Mouse (Mus musculus): ENCODE results near the gene Cdpf1. TPM values are rescaled to one million over a fixed set of nuclear protein-coding genes. Genes with fewer than 3 reads are reported as not detected.

Gene Cdpf1
- polyA plus RNA-seq, 1 experiment from 2014 or later = 43.1 TPM

- no peak overlapping the region for H3K9ac ChIP-seq (ENCODE audit: low read depth, low read length)
- no peaks in the 10 kb centered on the region for H3K36me3 ChIP-seq (ENCODE audit: control insufficient read depth, insufficient read depth, low read length)
- no peaks in the 10 kb centered on the region for H3K27me3 ChIP-seq (replicated peaks; ENCODE audit: control insufficient read depth, insufficient read depth, low read length)
- H3K9me3 ChIP-seq (ENCODE audit: control insufficient read depth, low read length) = no peaks in the 10 kb centered on the region
- no peak overlapping the region for H3K4me3 ChIP-seq (ENCODE audit: low read depth, low read length)
- DNase-seq (ENCODE audit: low spot score) = no peak
- H3K4me2 ChIP-seq = no peak overlapping the region
- WGBS = 50% methylated on average over 3 of the region's 3 CpGs
- H3K4me1 ChIP-seq (replicated peaks; ENCODE audit: control insufficient read depth, insufficient read depth, low read length) = peaks cover 7% of the 10 kb centered on the region
- H3K27ac ChIP-seq (ENCODE audit: low read depth, low read length) = no peak overlapping the region
- no peak for ATAC-seq (replicated peaks; ENCODE audit: low FRiP score)
Measured at GRCm38 (mm10) chr15:85835335-85835734, 23.8 kb upstream of the Cdpf1 start.

DNA sequence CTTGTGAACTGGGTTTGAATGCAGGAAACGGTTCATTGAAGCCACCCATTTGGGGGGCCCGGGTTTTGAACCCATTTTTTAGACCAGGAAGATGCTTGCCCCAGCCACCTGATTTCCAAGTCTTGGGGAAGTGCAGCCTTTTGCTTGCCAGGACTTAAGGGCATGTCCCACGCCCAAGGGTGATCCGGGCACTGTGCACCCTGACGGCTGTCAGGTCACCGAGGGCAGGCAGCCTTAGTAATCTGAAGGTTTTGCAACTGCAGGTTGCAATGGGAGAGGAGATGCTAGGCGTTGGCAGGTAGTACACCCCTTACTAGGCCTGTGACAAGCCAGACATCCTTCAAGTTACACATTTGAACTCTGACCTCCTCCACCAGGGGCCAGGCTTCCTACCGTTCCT is 21.1 kb upstream of the Cdpf1 start:
- no peak for DNase-seq (ENCODE audit: low spot score)
- no peaks in the 10 kb centered on the region for H3K36me3 ChIP-seq (ENCODE audit: control insufficient read depth, insufficient read depth, low read length)
- H3K9ac ChIP-seq (ENCODE audit: low read depth, low read length) = peak overlapping the region; percentile 64
- H3K27ac ChIP-seq (ENCODE audit: low read depth, low read length) = peak overlapping the region; percentile 64; the same call in 1 of the 2 replicates
- ATAC-seq (replicated peaks; ENCODE audit: low FRiP score) = no peak
- 45% methylated on average over 8 of the region's 8 CpGs for WGBS
- H3K4me1 ChIP-seq (replicated peaks; ENCODE audit: control insufficient read depth, insufficient read depth, low read length) = peaks cover 7% of the 10 kb centered on the region
- H3K27me3 ChIP-seq (replicated peaks; ENCODE audit: control insufficient read depth, insufficient read depth, low read length) = no peaks in the 10 kb centered on the region
- no peaks in the 10 kb centered on the region for H3K9me3 ChIP-seq (ENCODE audit: control insufficient read depth, low read length)
- H3K4me3 ChIP-seq (ENCODE audit: low read depth, low read length) = peak overlapping the region; percentile 65
- H3K4me2 ChIP-seq = peak overlapping the region; percentile 85

GRCm38 (mm10) chr15:85831954-85832590 is 20.6 kb upstream of the Cdpf1 start, which contains the start of gene Ttc38:
Gene Ttc38 (plus strand): TSS chr15:85832306.
- H3K4me3 ChIP-seq (ENCODE audit: low read depth, low read length) = peak within 1 kb of the TSS; percentile 65
- H3K4me1 ChIP-seq (replicated peaks; ENCODE audit: control insufficient read depth, insufficient read depth, low read length) = peaks cover 11% of the 10 kb centered on the region
- peak within 1 kb of the TSS; percentile 64; the same call in 1 of the 2 replicates for H3K27ac ChIP-seq (ENCODE audit: low read depth, low read length)
- H3K27me3 ChIP-seq (replicated peaks; ENCODE audit: control insufficient read depth, insufficient read depth, low read length) = no peaks in the 10 kb centered on the region
- H3K9ac ChIP-seq (ENCODE audit: low read depth, low read length) = peak within 1 kb of the TSS; percentile 64
- DNase-seq (ENCODE audit: low spot score) (peak; percentile 78), ATAC-seq (replicated peaks; ENCODE audit: low FRiP score) (peak; percentile 87)
- no peaks in the 10 kb centered on the region for H3K36me3 ChIP-seq (ENCODE audit: control insufficient read depth, insufficient read depth, low read length)
- H3K9me3 ChIP-seq (ENCODE audit: control insufficient read depth, low read length) = no peaks in the 10 kb centered on the region
- H3K4me2 ChIP-seq = peak within 1 kb of the TSS; percentile 85
- 2% methylated on average over 27 of the region's 27 CpGs for WGBS

GRCm38 (mm10) chr15:85829470-85829869 is 18.0 kb upstream of the Cdpf1 start:
- H3K4me2 ChIP-seq = no peak overlapping the region
- no peaks in the 10 kb centered on the region for H3K36me3 ChIP-seq (ENCODE audit: control insufficient read depth, insufficient read depth, low read length)
- H3K27ac ChIP-seq (ENCODE audit: low read depth, low read length) = peak overlapping the region; percentile 2; the same call in 1 of the 2 replicates
- ATAC-seq (replicated peaks; ENCODE audit: low FRiP score) (no peak), DNase-seq (ENCODE audit: low spot score) (no peak)
- 64% methylated on average over 5 of the region's 5 CpGs for WGBS
- no peak overlapping the region for H3K9ac ChIP-seq (ENCODE audit: low read depth, low read length)
- peaks cover 15% of the 10 kb centered on the region for H3K4me1 ChIP-seq (replicated peaks; ENCODE audit: control insufficient read depth, insufficient read depth, low read length)
- no peak overlapping the region for H3K4me3 ChIP-seq (ENCODE audit: low read depth, low read length)
- H3K27me3 ChIP-seq (replicated peaks; ENCODE audit: control insufficient read depth, insufficient read depth, low read length) = no peaks in the 10 kb centered on the region
- no peaks in the 10 kb centered on the region for H3K9me3 ChIP-seq (ENCODE audit: control insufficient read depth, low read length)

DNA sequence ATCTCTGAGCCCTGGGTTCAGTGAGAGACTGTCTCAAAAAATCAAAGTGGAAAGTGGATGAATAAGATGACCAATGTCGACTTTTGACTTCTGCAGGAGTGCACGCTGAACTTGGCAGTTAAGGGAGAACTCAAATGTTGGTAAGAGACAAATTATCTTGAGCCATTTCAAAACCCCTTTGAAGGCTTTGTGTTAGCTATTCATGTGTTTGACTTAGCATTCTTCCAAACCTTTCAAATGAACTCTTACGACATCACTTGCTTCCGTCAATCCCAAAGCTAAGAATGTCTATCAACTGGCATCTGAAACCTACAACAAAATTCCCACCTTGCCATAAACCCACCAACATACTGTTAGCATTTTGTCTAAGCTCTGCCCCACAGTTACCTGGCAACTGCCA is 16.6 kb upstream of the Cdpf1 start:
- Histone ChIP-seq H3K9me3 (ENCODE audit: control insufficient read depth, low read length) (no peaks in the 10 kb centered on the region), H3K4me3 (ENCODE audit: low read depth, low read length) (no peak overlapping the region), H3K9ac (ENCODE audit: low read depth, low read length) (no peak overlapping the region), H3K4me2 (no peak overlapping the region), H3K27me3 (replicated peaks; ENCODE audit: control insufficient read depth, insufficient read depth, low read length) (peaks cover 6% of the 10 kb centered on the region), H3K27ac (ENCODE audit: low read depth, low read length) (no peak overlapping the region), H3K36me3 (ENCODE audit: control insufficient read depth, insufficient read depth, low read length) (no peaks in the 10 kb centered on the region), H3K4me1 (replicated peaks; ENCODE audit: control insufficient read depth, insufficient read depth, low read length) (peaks cover 15% of the 10 kb centered on the region)
- DNase-seq (ENCODE audit: low spot score) = no peak
- no peak for ATAC-seq (replicated peaks; ENCODE audit: low FRiP score)
- WGBS = 75% methylated on average over 4 of the region's 4 CpGs

- Histone ChIP-seq H3K4me3 (ENCODE audit: low read depth, low read length) (no peak overlapping the region), H3K27me3 (replicated peaks; ENCODE audit: control insufficient read depth, insufficient read depth, low read length) (peaks cover 16% of the 10 kb centered on the region), H3K9me3 (ENCODE audit: control insufficient read depth, low read length) (no peaks in the 10 kb centered on the region), H3K27ac (ENCODE audit: low read depth, low read length) (0 out of 2 replicates have a peak overlapping the region, but pooled peaks have one; percentile 47), H3K4me1 (replicated peaks; ENCODE audit: control insufficient read depth, insufficient read depth, low read length) (peaks cover 11% of the 10 kb centered on the region), H3K9ac (ENCODE audit: low read depth, low read length) (no peak overlapping the region), H3K4me2 (peak overlapping the region; percentile 19; the same call in 1 of the 2 replicates), H3K36me3 (ENCODE audit: control insufficient read depth, insufficient read depth, low read length) (no peaks in the 10 kb centered on the region)
- WGBS = 34% methylated on average over 5 of the region's 5 CpGs
- peak; percentile 84 for ATAC-seq (replicated peaks; ENCODE audit: low FRiP score)
- DNase-seq (ENCODE audit: low spot score) = no peak
Measured at GRCm38 (mm10) chr15:85826676-85827075, 15.2 kb upstream of the Cdpf1 start.

GRCm38 (mm10) chr15:85822011-85822359 is 10.5 kb upstream of the Cdpf1 start:
- peak overlapping the region; percentile 72; the same call in 1 of the 2 replicates for H3K9ac ChIP-seq (ENCODE audit: low read depth, low read length)
- no peaks in the 10 kb centered on the region; the same call in 1 of the 2 replicates for H3K9me3 ChIP-seq (ENCODE audit: control insufficient read depth, low read length)
- H3K27me3 ChIP-seq (replicated peaks; ENCODE audit: control insufficient read depth, insufficient read depth, low read length) = peaks cover 37% of the 10 kb centered on the region
- 11% methylated on average over 4 of the region's 4 CpGs for WGBS
- ATAC-seq (replicated peaks; ENCODE audit: low FRiP score) (0 out of 2 replicates have a peak, but pooled peaks have one; percentile 50), DNase-seq (ENCODE audit: low spot score) (peak; percentile 41)
- peaks cover 11% of the 10 kb centered on the region for H3K4me1 ChIP-seq (replicated peaks; ENCODE audit: control insufficient read depth, insufficient read depth, low read length)
- no peaks in the 10 kb centered on the region for H3K36me3 ChIP-seq (ENCODE audit: control insufficient read depth, insufficient read depth, low read length)
- H3K4me2 ChIP-seq = peak overlapping the region; percentile 92
- H3K27ac ChIP-seq (ENCODE audit: low read depth, low read length) = no peak overlapping the region
- H3K4me3 ChIP-seq (ENCODE audit: low read depth, low read length) = peak overlapping the region; percentile 59

DNA sequence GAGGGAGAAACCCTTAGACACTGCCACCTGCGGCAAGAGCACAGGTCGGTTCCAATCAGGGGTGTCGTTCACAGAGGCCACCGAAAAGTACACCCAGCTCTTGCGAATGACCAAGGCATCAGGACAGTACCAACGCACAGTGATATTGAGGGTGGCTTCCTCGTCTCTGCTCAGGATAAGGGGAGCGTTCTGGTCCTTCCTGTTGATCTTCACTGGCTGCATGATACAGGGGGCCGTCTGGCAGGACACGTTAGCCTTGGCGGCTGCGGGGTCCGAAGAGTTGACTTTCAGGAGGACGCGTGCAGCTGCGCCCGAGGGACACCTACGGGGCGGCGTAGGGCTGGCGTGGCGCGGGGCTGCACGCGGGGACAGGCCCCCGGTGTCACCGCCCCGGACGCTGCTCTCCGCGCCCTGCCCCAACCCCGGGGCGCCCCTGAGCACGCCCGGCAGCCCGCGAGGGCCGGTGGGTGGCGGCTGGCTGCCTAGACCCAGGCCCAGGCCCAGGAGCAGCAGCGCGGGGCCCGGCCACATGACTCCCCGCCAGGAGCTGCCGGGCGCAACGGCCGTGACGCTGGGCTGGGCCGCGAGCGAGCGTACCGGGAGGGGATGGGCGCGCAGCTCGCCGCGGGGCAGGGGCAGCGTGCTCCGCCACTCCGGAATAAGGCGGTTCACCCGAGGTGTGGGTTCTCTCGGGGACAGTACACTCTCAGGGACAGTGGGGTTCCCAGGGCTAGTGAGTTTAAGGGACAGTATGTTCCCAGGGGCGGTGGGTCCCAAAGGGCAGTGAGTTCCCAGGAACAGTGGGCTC is 9.9 kb upstream of the Cdpf1 start, which contains the start of gene Pkdrej:
Pkdrej (minus strand) TSS at position 532 of the 808 bp plus-strand sequence.
- Histone ChIP-seq H3K4me3 (ENCODE audit: low read depth, low read length) (peak within 1 kb of the TSS; percentile 59), H3K9me3 (ENCODE audit: control insufficient read depth, low read length) (no peaks in the 10 kb centered on the region; the same call in 1 of the 2 replicates), H3K27me3 (replicated peaks; ENCODE audit: control insufficient read depth, insufficient read depth, low read length) (peaks cover 37% of the 10 kb centered on the region), H3K9ac (ENCODE audit: low read depth, low read length) (peak within 1 kb of the TSS; percentile 72), H3K4me1 (replicated peaks; ENCODE audit: control insufficient read depth, insufficient read depth, low read length) (0 out of 2 replicates have a peak, but pooled peaks cover 8% of the 10 kb centered on the region), H3K36me3 (ENCODE audit: control insufficient read depth, insufficient read depth, low read length) (no peaks in the 10 kb centered on the region), H3K4me2 (peak within 1 kb of the TSS; percentile 92), H3K27ac (ENCODE audit: low read depth, low read length) (0 out of 2 replicates have a peak within 1 kb of the TSS, but pooled peaks have one; percentile 13)
- ATAC-seq (replicated peaks; ENCODE audit: low FRiP score) (peak; percentile 73), DNase-seq (ENCODE audit: low spot score) (peak; percentile 50)
- 2% methylated on average over 64 of the region's 65 CpGs for WGBS
